Mouse (Mus musculus) stomach, postnatal 0 days (tissue): ENCODE data around the gene Slc25a17. TPM values are rescaled to one million over a fixed set of nuclear protein-coding genes. Genes with fewer than 3 reads are reported as not detected.

ENCODE experiments used
- ATAC-seq: fragments of 200-750 bp; cut with Nextera tagmentation; 2 replicates; pipeline ENCODE4 v1.8.0; 2017; ENCODE audit not compliant: low FRiP score, low TSS enrichment
- DNase-seq: peaks from one replicate; pipeline ENCODE4 v3.0.0-alpha.2; 2016; ENCODE audit warnings: low spot score
- H3K27ac ChIP-seq: fragments of 300-500 bp; sonication (generic); replicated peaks from 2 replicates; pipeline ENCODE4 v1.5.1; 2014; ENCODE audit warnings: mild to moderate bottlenecking, control low read depth
- H3K27me3 ChIP-seq: fragments of 300-500 bp; sonication (generic); 2 replicates; pipeline ENCODE4 v1.6.1; 2014; ENCODE audit warnings: low read length; ENCODE audit not compliant: control insufficient read depth, insufficient read depth
- H3K36me3 ChIP-seq: fragments of 300-500 bp; sonication (generic); 2 replicates; pipeline ENCODE4 v1.6.1; 2014; ENCODE audit warnings: low read length, mixed read lengths; ENCODE audit not compliant: control insufficient read depth, insufficient read depth
- H3K4me1 ChIP-seq: fragments of 300-500 bp; sonication (generic); replicated peaks from 2 replicates; pipeline ENCODE4 v1.6.1; 2014; ENCODE audit warnings: antibody characterized with exemption; ENCODE audit not compliant: control insufficient read depth, insufficient read depth
- H3K4me2 ChIP-seq: fragments of 300-500 bp; sonication (generic); replicated peaks from 2 replicates; pipeline ENCODE4 v1.6.1; 2014; ENCODE audit warnings: low read depth, mild to moderate bottlenecking, control low read depth, moderate library complexity
- H3K4me3 ChIP-seq: fragments of 300-500 bp; sonication (generic); 2 replicates; pipeline ENCODE4 v1.5.1; 2014; ENCODE audit warnings: low read depth, low read length, control low read depth
- H3K9ac ChIP-seq: fragments of 300-500 bp; sonication (generic); 2 replicates; pipeline ENCODE4 v1.6.1; 2014; ENCODE audit warnings: mild to moderate bottlenecking, low read length, control low read depth, mixed read lengths
- H3K9me3 ChIP-seq: fragments of 300-500 bp; sonication (generic); 2 replicates; pipeline ENCODE4 v1.6.1; 2016; ENCODE audit warnings: low read length; ENCODE audit not compliant: control insufficient read depth
- CTCF ChIP-seq: IDR thresholded peaks from 2 replicates; pipeline ENCODE4 v1.5.1; 2016; ENCODE audit warnings: antibody characterized with exemption, low read depth, mild to moderate bottlenecking, moderate library complexity
- EP300 ChIP-seq: optimal IDR thresholded peaks from 2 replicates; pipeline ENCODE3; 2016; ENCODE audit warnings: antibody characterized with exemption
- WGBS: fragments of 180-500 bp; shearing (Covaris S2); extraction: QIAGEN DNeasy Blood & Tissue Kit; methylation state at CpG from one replicate; pipeline ENCODE4 v1.1.7; 2014; 5-methylcytosine and 5-hydroxymethylcytosine counted together
- polyA plus RNA-seq: library from polyadenylated mRNA; unstranded; fragments of >200 nt; fragmentation: Nextera tagmentation; extraction: Ambion mirVana; gene quantifications from 2 replicates; pipeline ENCODE4 v1.2.1, GENCODE M21; 2015

Gene Slc25a17
- polyA plus RNA-seq, 1 experiment from 2014 or later, result 85.1 TPM

DNA sequence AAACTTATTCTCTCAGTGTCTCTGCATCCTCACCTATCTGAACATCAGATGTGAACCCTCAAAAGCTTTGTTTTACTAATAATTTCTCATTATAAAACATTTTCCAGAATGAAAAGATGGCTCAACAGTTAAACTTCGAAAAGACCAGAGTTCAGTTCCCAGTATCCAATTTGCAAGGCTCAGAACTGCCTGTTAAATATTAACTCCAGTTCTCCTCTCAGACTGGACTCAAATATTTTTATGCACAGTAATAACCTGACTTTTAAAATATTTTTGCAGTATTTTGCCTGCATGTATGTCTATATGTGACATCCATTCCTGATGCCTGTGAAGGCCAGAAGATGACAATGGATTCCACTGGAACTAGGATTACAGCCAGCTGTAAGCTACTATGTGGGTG lies 8.0 kb upstream of the Slc25a17 start:
- Histone ChIP-seq H3K4me2 (no peak overlapping the region), H3K9me3 (no peaks in the 10 kb centered on the region), H3K36me3 (peaks cover 10% of the 10 kb centered on the region), H3K4me3 (no peak overlapping the region), H3K27ac (no peak overlapping the region), H3K4me1 (no peaks in the 10 kb centered on the region), H3K9ac (no peak overlapping the region), H3K27me3 (no peaks in the 10 kb centered on the region)
- no peak for ATAC-seq
- WGBS, result 87% methylated on average over 1 of the region's 1 CpGs
- no peak for DNase-seq
- TF ChIP-seq CTCF (no peak), EP300 (no peak)

DNA sequence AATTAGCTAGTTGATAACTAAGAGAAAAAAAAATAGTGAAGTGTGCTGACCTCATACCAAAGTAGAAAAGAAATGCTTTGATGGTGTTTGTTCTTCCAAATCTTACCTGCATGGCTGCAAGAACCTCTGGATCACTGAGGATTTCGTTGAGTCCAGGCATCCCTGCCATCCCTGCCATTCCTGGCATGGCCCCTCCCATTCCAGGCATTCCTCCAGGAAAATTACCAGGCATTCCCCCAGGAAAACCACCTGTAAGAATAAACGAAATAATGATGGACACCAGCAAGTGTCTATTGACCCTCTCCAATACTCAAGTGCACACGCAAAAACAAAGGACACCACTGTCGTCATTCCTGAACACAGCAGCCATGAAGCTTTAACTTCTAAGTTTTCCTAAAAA lies 5.6 kb upstream of the Slc25a17 start:
- DNase-seq (no peak), ATAC-seq (no peak)
- Histone ChIP-seq H3K4me1 (no peaks in the 10 kb centered on the region), H3K36me3 (peaks cover 10% of the 10 kb centered on the region), H3K9me3 (no peaks in the 10 kb centered on the region), H3K27me3 (no peaks in the 10 kb centered on the region), H3K4me3 (no peak overlapping the region), H3K4me2 (no peak overlapping the region), H3K9ac (no peak overlapping the region), H3K27ac (no peak overlapping the region)
- no peak for TF ChIP-seq CTCF
- no peak for TF ChIP-seq EP300
- 75% methylated on average over 4 of the region's 4 CpGs for WGBS

DNA sequence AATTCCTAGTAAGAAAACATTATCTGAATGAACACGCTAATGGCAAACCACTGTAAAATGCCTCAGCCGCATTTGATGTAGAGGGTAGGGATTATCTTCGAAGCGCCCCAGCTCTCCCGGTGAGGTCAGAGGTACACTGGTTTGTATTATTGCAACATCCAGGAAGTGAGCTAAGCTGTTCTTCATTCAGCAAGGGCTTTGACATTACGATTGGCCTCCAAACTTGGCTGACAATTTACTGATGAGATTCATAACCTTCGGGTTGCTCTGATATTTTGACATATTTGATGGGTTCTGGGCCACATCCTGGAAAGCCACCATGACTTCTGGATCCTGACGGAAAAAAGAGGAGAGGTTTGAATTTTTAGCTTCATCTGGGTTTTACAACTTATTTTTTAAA lies 4.6 kb upstream of the Slc25a17 start:
- H3K36me3 ChIP-seq, result peaks cover 9% of the 10 kb centered on the region
- TF ChIP-seq EP300 (no peak), CTCF (no peak)
- 71% methylated on average over 8 of the region's 8 CpGs for WGBS
- H3K27me3 ChIP-seq, result no peaks in the 10 kb centered on the region
- H3K4me1 ChIP-seq, result no peaks in the 10 kb centered on the region
- no peak overlapping the region for H3K4me3 ChIP-seq
- H3K9ac ChIP-seq, result no peak overlapping the region
- no peaks in the 10 kb centered on the region for H3K9me3 ChIP-seq
- H3K27ac ChIP-seq, result no peak overlapping the region
- no peak overlapping the region for H3K4me2 ChIP-seq
- DNase-seq, result no peak
- no peak for ATAC-seq

DNA sequence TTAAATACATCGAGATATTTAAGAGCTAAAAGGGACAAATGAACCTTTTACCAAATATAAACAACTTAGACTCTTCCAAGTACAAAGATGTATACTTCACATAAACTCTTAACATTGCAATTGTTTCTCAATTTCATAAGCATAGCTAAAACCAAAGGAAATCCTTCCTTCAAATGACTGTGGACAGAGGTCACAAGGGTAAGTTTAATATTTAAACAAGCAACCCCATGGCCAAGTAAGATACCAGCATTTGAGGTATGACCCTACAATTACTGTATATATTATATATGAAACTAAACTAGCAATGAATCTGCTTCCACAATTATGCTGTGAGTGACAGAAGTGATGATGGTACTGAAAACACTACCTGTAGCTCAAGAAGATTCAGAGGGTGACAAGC lies 3.7 kb upstream of the Slc25a17 start:
- Histone ChIP-seq H3K4me1 (0 out of 2 replicates have a peak, but pooled peaks cover 3% of the 10 kb centered on the region), H3K4me3 (no peak overlapping the region), H3K9me3 (no peaks in the 10 kb centered on the region), H3K9ac (no peak overlapping the region), H3K36me3 (peaks cover 8% of the 10 kb centered on the region), H3K4me2 (no peak overlapping the region), H3K27ac (no peak overlapping the region), H3K27me3 (no peaks in the 10 kb centered on the region)
- ATAC-seq, result no peak
- no peak for TF ChIP-seq EP300
- TF ChIP-seq CTCF, result no peak
- DNase-seq, result no peak
- 63% methylated on average over 1 of the region's 1 CpGs for WGBS

DNA sequence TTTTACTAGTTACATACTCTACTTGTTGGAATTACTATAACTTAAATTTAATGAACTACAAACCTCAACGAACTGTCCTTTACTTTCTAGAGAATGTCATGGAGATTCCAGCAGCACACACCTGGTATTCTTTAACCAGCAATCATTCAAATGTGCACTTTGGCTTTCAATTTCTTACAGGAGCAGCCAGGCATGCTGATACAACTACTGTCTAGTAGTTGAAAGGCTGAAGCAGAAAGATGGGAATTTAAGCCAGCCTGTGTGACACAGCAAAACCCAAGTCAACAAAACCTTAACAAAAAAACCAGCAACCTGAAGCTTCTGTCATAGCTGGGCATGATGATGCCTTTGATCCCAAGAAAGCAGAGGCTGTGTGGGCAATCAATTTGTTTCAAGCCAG lies 1.9 kb upstream of the Slc25a17 start:
- WGBS, result 78% methylated on average over 1 of the region's 1 CpGs
- DNase-seq, result no peak
- ATAC-seq, result no peak
- Histone ChIP-seq H3K4me3 (no peak overlapping the region), H3K9me3 (no peaks in the 10 kb centered on the region), H3K27ac (no peak overlapping the region), H3K27me3 (no peaks in the 10 kb centered on the region), H3K4me1 (0 out of 2 replicates have a peak, but pooled peaks cover 4% of the 10 kb centered on the region), H3K36me3 (peaks cover 4% of the 10 kb centered on the region), H3K9ac (no peak overlapping the region), H3K4me2 (no peak overlapping the region)
- no peak for TF ChIP-seq EP300
- TF ChIP-seq CTCF, result no peak

DNA sequence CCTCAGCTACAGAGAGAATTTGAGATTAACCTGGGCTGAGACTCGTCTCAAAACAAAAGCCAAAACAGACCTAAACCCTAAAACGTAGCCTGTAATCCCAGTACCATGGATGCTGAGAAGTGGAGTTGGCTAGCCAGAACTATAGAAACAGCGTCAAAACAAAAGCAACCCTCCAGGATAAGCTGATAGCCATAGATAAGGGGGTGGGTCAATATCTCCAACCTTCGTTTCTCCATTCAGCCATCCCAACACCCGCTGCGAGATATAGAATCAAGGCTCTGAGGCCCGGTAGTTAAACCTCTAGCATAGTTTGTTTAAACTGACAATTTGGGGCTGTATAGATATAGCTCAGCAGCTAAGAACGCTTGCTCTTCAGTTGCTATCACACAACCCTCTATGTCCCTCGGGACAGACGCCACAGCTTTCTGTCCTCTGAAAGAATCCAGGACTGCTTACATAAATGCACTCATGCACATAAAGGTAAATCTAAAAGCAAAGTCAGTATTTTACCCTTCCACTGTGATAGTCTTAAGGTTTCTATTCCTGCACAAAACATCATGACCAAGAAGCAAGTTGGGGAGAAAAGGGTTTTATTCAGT lies 904 bp upstream of the Slc25a17 start:
- Histone ChIP-seq H3K36me3 (peaks cover 4% of the 10 kb centered on the region), H3K4me2 (peak overlapping the region; percentile 63; the same call in 1 of the 2 replicates), H3K4me1 (0 out of 2 replicates have a peak, but pooled peaks cover 4% of the 10 kb centered on the region), H3K9me3 (no peaks in the 10 kb centered on the region), H3K9ac (no peak overlapping the region), H3K27me3 (no peaks in the 10 kb centered on the region), H3K4me3 (0 out of 2 replicates have a peak overlapping the region, but pooled peaks have one; percentile 2), H3K27ac (peak overlapping the region; percentile 19)
- 32% methylated on average over 10 of the region's 10 CpGs for WGBS
- DNase-seq (no peak), ATAC-seq (no peak)
- no peak for TF ChIP-seq CTCF
- no peak for TF ChIP-seq EP300
